Mouse (Mus musculus): ENCODE results near the gene Klhdc9. TPM values are rescaled to one million over a fixed set of nuclear protein-coding genes. Genes with fewer than 3 reads are reported as not detected.
A peak's percentile ranks its signal among the peaks of the same experiment; 100 is the strongest.

The Klhdc9 gene
- polyA plus RNA-seq, 1 experiment from 2014 or later, result 3.6 TPM

- Histone ChIP-seq H3K9ac (replicated peaks; ENCODE audit: low read length) (no peak overlapping the region), H3K36me3 (ENCODE audit: control insufficient read depth, insufficient read depth, low read length) (no peaks in the 10 kb centered on the region), H3K27me3 (ENCODE audit: control insufficient read depth, insufficient read depth, low read length) (no peaks in the 10 kb centered on the region), H3K4me3 (replicated peaks; ENCODE audit: low read depth, low read length) (no peak overlapping the region), H3K4me2 (ENCODE audit: low read length) (no peak overlapping the region), H3K9me3 (ENCODE audit: control insufficient read depth, low read length) (no peaks in the 10 kb centered on the region), H3K4me1 (ENCODE audit: control insufficient read depth, insufficient read depth, low read length) (peaks cover 6% of the 10 kb centered on the region), H3K27ac (replicated peaks; ENCODE audit: low read depth, low read length) (no peak overlapping the region)
- no peak for ATAC-seq (ENCODE audit: low FRiP score, low TSS enrichment)
- no peak for DNase-seq
- 68% methylated on average over 7 of the region's 7 CpGs for WGBS
Measured at GRCm38 (mm10) chr1:171365934-171366333, 5.3 kb upstream of the Klhdc9 start.

GRCm38 (mm10) chr1:171361106-171362103 lies 807 bp upstream of the Klhdc9 start:
- Histone ChIP-seq H3K36me3 (ENCODE audit: control insufficient read depth, insufficient read depth, low read length) (peaks cover 18% of the 10 kb centered on the region), H3K27ac (replicated peaks; ENCODE audit: low read depth, low read length) (peak overlapping the region; percentile 80), H3K9ac (replicated peaks; ENCODE audit: low read length) (peak overlapping the region; percentile 73), H3K27me3 (ENCODE audit: control insufficient read depth, insufficient read depth, low read length) (no peaks in the 10 kb centered on the region), H3K4me1 (ENCODE audit: control insufficient read depth, insufficient read depth, low read length) (peaks cover 11% of the 10 kb centered on the region), H3K9me3 (ENCODE audit: control insufficient read depth, low read length) (peaks cover 3% of the 10 kb centered on the region), H3K4me3 (replicated peaks; ENCODE audit: low read depth, low read length) (peak overlapping the region; percentile 39), H3K4me2 (ENCODE audit: low read length) (peak overlapping the region; percentile 94)
- ATAC-seq (ENCODE audit: low FRiP score, low TSS enrichment) (peak; percentile 80), DNase-seq (peak; percentile 93)
- WGBS, result 28% methylated on average over 16 of the region's 16 CpGs

- peaks cover 11% of the 10 kb centered on the region for H3K4me1 ChIP-seq (ENCODE audit: control insufficient read depth, insufficient read depth, low read length)
- H3K27ac ChIP-seq (replicated peaks; ENCODE audit: low read depth, low read length), result peak overlapping the region; percentile 80
- H3K9ac ChIP-seq (replicated peaks; ENCODE audit: low read length), result peak overlapping the region; percentile 73
- H3K9me3 ChIP-seq (ENCODE audit: control insufficient read depth, low read length), result peaks cover 3% of the 10 kb centered on the region
- DNase-seq (no peak), ATAC-seq (ENCODE audit: low FRiP score, low TSS enrichment) (peak; percentile 65)
- peaks cover 19% of the 10 kb centered on the region for H3K36me3 ChIP-seq (ENCODE audit: control insufficient read depth, insufficient read depth, low read length)
- peak overlapping the region; percentile 39 for H3K4me3 ChIP-seq (replicated peaks; ENCODE audit: low read depth, low read length)
- H3K4me2 ChIP-seq (ENCODE audit: low read length), result peak overlapping the region; percentile 94
- H3K27me3 ChIP-seq (ENCODE audit: control insufficient read depth, insufficient read depth, low read length), result no peaks in the 10 kb centered on the region
- WGBS, result 2% methylated on average over 26 of the region's 26 CpGs
Measured at GRCm38 (mm10) chr1:171360253-171360652, 345 bp downstream of the Klhdc9 start.

- 78% methylated on average over 4 of the region's 4 CpGs for WGBS
- Histone ChIP-seq H3K9me3 (ENCODE audit: control insufficient read depth, low read length) (peaks cover 3% of the 10 kb centered on the region), H3K9ac (replicated peaks; ENCODE audit: low read length) (no peak overlapping the region), H3K4me3 (replicated peaks; ENCODE audit: low read depth, low read length) (no peak overlapping the region), H3K4me1 (ENCODE audit: control insufficient read depth, insufficient read depth, low read length) (peaks cover 11% of the 10 kb centered on the region), H3K27me3 (ENCODE audit: control insufficient read depth, insufficient read depth, low read length) (no peaks in the 10 kb centered on the region), H3K36me3 (ENCODE audit: control insufficient read depth, insufficient read depth, low read length) (peaks cover 19% of the 10 kb centered on the region), H3K4me2 (ENCODE audit: low read length) (no peak overlapping the region), H3K27ac (replicated peaks; ENCODE audit: low read depth, low read length) (no peak overlapping the region)
- ATAC-seq (ENCODE audit: low FRiP score, low TSS enrichment) (no peak), DNase-seq (peak; percentile 75)
Measured at GRCm38 (mm10) chr1:171358421-171358820, 2.2 kb downstream of the Klhdc9 start.

GRCm38 (mm10) chr1:171356814-171357213 lies 3.8 kb downstream of the Klhdc9 start:
- H3K4me2 ChIP-seq (ENCODE audit: low read length), result no peak overlapping the region
- WGBS, result 91% methylated on average over 2 of the region's 2 CpGs
- ATAC-seq (ENCODE audit: low FRiP score, low TSS enrichment) (no peak), DNase-seq (no peak)
- peaks cover 10% of the 10 kb centered on the region for H3K4me1 ChIP-seq (ENCODE audit: control insufficient read depth, insufficient read depth, low read length)
- peaks cover 19% of the 10 kb centered on the region for H3K36me3 ChIP-seq (ENCODE audit: control insufficient read depth, insufficient read depth, low read length)
- H3K27me3 ChIP-seq (ENCODE audit: control insufficient read depth, insufficient read depth, low read length), result no peaks in the 10 kb centered on the region
- no peak overlapping the region for H3K4me3 ChIP-seq (replicated peaks; ENCODE audit: low read depth, low read length)
- no peak overlapping the region for H3K9ac ChIP-seq (replicated peaks; ENCODE audit: low read length)
- no peak overlapping the region for H3K27ac ChIP-seq (replicated peaks; ENCODE audit: low read depth, low read length)
- peaks cover 3% of the 10 kb centered on the region for H3K9me3 ChIP-seq (ENCODE audit: control insufficient read depth, low read length)

GRCm38 (mm10) chr1:171355812-171356340 lies 4.7 kb downstream of the Klhdc9 start:
- no peak overlapping the region for H3K4me2 ChIP-seq (ENCODE audit: low read length)
- peaks cover 19% of the 10 kb centered on the region for H3K36me3 ChIP-seq (ENCODE audit: control insufficient read depth, insufficient read depth, low read length)
- no peak overlapping the region for H3K4me3 ChIP-seq (replicated peaks; ENCODE audit: low read depth, low read length)
- H3K27me3 ChIP-seq (ENCODE audit: control insufficient read depth, insufficient read depth, low read length), result no peaks in the 10 kb centered on the region
- peak; percentile 39 for DNase-seq
- H3K27ac ChIP-seq (replicated peaks; ENCODE audit: low read depth, low read length), result no peak overlapping the region
- peaks cover 3% of the 10 kb centered on the region for H3K9me3 ChIP-seq (ENCODE audit: control insufficient read depth, low read length)
- 0 out of 2 replicates have a peak, but pooled peaks cover 6% of the 10 kb centered on the region for H3K4me1 ChIP-seq (ENCODE audit: control insufficient read depth, insufficient read depth, low read length)
- WGBS, result 78% methylated on average over 5 of the region's 5 CpGs
- H3K9ac ChIP-seq (replicated peaks; ENCODE audit: low read length), result no peak overlapping the region
- ATAC-seq (ENCODE audit: low FRiP score, low TSS enrichment), result no peak

- H3K36me3 ChIP-seq (ENCODE audit: control insufficient read depth, insufficient read depth, low read length), result peaks cover 4% of the 10 kb centered on the region; the same call in 1 of the 2 replicates
Measured at GRCm38 (mm10) chr1:171349210-171349609, 11.4 kb downstream of the Klhdc9 start.

GRCm38 (mm10) chr1:171348665-171349064 lies 11.9 kb downstream of the Klhdc9 start:
- Histone ChIP-seq H3K27me3 (ENCODE audit: control insufficient read depth, insufficient read depth, low read length) (no peaks in the 10 kb centered on the region), H3K27ac (replicated peaks; ENCODE audit: low read depth, low read length) (no peak overlapping the region), H3K4me1 (ENCODE audit: control insufficient read depth, insufficient read depth, low read length) (peaks cover 16% of the 10 kb centered on the region), H3K4me3 (replicated peaks; ENCODE audit: low read depth, low read length) (no peak overlapping the region), H3K36me3 (ENCODE audit: control insufficient read depth, insufficient read depth, low read length) (peaks cover 6% of the 10 kb centered on the region; the same call in 1 of the 2 replicates), H3K4me2 (ENCODE audit: low read length) (no peak overlapping the region), H3K9ac (replicated peaks; ENCODE audit: low read length) (no peak overlapping the region), H3K9me3 (ENCODE audit: control insufficient read depth, low read length) (peaks cover 7% of the 10 kb centered on the region)
- ATAC-seq (ENCODE audit: low FRiP score, low TSS enrichment) (no peak), DNase-seq (no peak)
- WGBS, result 94% methylated on average over 3 of the region's 3 CpGs

More at GRCm38 (mm10) chr1:171349210-171349609, 11.4 kb downstream of the Klhdc9 start:
- WGBS, result 99% methylated on average over 2 of the region's 2 CpGs
- no peak overlapping the region for H3K9ac ChIP-seq (replicated peaks; ENCODE audit: low read length)
- no peak for DNase-seq
- peaks cover 16% of the 10 kb centered on the region for H3K4me1 ChIP-seq (ENCODE audit: control insufficient read depth, insufficient read depth, low read length)
- no peak for ATAC-seq (ENCODE audit: low FRiP score, low TSS enrichment)
- H3K4me3 ChIP-seq (replicated peaks; ENCODE audit: low read depth, low read length), result no peak overlapping the region
- H3K27me3 ChIP-seq (ENCODE audit: control insufficient read depth, insufficient read depth, low read length), result no peaks in the 10 kb centered on the region
- H3K4me2 ChIP-seq (ENCODE audit: low read length), result no peak overlapping the region
- H3K9me3 ChIP-seq (ENCODE audit: control insufficient read depth, low read length), result peaks cover 7% of the 10 kb centered on the region
- no peak overlapping the region for H3K27ac ChIP-seq (replicated peaks; ENCODE audit: low read depth, low read length)
